Mouse (Mus musculus) MEL (cell line): ENCODE measurements around the gene Adamtsl4. TPM values are rescaled to one million over a fixed set of nuclear protein-coding genes. Genes with fewer than 3 reads are reported as not detected.

ENCODE experiments used
- DNase-seq: peaks from one replicate; pipeline ENCODE4 v3.0.0; 2011; ENCODE audit warnings: low read depth, low spot score
- H3K27ac ChIP-seq: 2 replicates; pipeline ENCODE4 v1.5.1; 2012; ENCODE audit warnings: low read depth, mild to moderate bottlenecking, control low read depth, low read length, moderate library complexity; ENCODE audit not compliant: control insufficient read depth
- H3K27me3 ChIP-seq, 2 experiments: fragments of 150-350 bp in 1 of 2; sonication (generic) in 1 of 2; 2 replicates each; pipeline ENCODE4 v1.6.1; 2012; ENCODE audit warnings: low read length in 2 of 2, mild to moderate bottlenecking in 2 of 2, improper control_type of control experiment in 1 of 2, moderate library complexity in 1 of 2; ENCODE audit not compliant: insufficient read depth in 2 of 2, control insufficient read depth in 1 of 2
- H3K36me3 ChIP-seq, 2 experiments: 2 replicates each; pipeline ENCODE4 v1.6.1; 2012 to 2014; ENCODE audit warnings: low read length in 2 of 2, improper control_type of control experiment in 1 of 2, inconsistent platforms in 1 of 2, mild to moderate bottlenecking in 1 of 2; ENCODE audit not compliant: insufficient read depth in 2 of 2, control insufficient read depth in 1 of 2
- H3K4me1 ChIP-seq, 2 experiments: fragments of 150-350 bp in 1 of 2; sonication (generic) in 1 of 2; 2 replicates each; pipeline ENCODE4 v1.6.1; 2012; ENCODE audit warnings: low read length in 2 of 2, improper control_type of control experiment in 1 of 2, mild to moderate bottlenecking in 1 of 2; ENCODE audit not compliant: insufficient read depth in 2 of 2, control insufficient read depth in 1 of 2
- H3K4me3 ChIP-seq, 2 experiments: fragments of 150-350 bp in 1 of 2; sonication (generic) in 1 of 2; 2 replicates each; pipeline ENCODE4 v1.5.1; 2012; ENCODE audit warnings: low read depth in 2 of 2, low read length in 2 of 2, mild to moderate bottlenecking in 2 of 2, moderate library complexity in 2 of 2, control low read depth in 1 of 2, improper control_type of control experiment in 1 of 2; ENCODE audit not compliant: control insufficient read depth in 1 of 2, insufficient read depth in 1 of 2
- H3K79me2 ChIP-seq: 2 replicates; pipeline ENCODE4 v1.6.1; 2012; ENCODE audit warnings: mild to moderate bottlenecking, low read length, moderate library complexity; ENCODE audit not compliant: control insufficient read depth, poor library complexity, insufficient read depth
- H3K9ac ChIP-seq: 2 replicates; pipeline ENCODE4 v1.6.1; 2012; ENCODE audit warnings: low read depth, mild to moderate bottlenecking, control low read depth, low read length, moderate library complexity; ENCODE audit not compliant: control insufficient read depth, poor library complexity, severe bottlenecking
- H3K9me3 ChIP-seq: fragments of 150-350 bp; sonication (generic); replicated peaks from 2 replicates; pipeline ENCODE4 v1.6.1; 2012; ENCODE audit warnings: mild to moderate bottlenecking, low read length, improper control_type of control experiment, moderate library complexity; ENCODE audit not compliant: insufficient read depth
- BHLHE40 ChIP-seq: IDR thresholded peaks from 2 replicates; pipeline ENCODE4 v1.6.1; 2012; ENCODE audit warnings: low read depth, mild to moderate bottlenecking, inconsistent platforms, low read length, improper control_type of control experiment, borderline replicate concordance
- CHD1 ChIP-seq: IDR thresholded peaks from 2 replicates; pipeline ENCODE4 v1.6.1; 2012; ENCODE audit warnings: low read depth, mild to moderate bottlenecking, inconsistent platforms, low read length, improper control_type of control experiment
- CHD2 ChIP-seq: IDR thresholded peaks from 2 replicates; pipeline ENCODE4 v1.6.1; 2011; ENCODE audit warnings: low read length, improper control_type of control experiment
- CTCF ChIP-seq, 3 experiments: IDR thresholded peaks in 2 of 3; conservative IDR thresholded peaks in 1 of 3; 2 replicates each; pipeline ENCODE4 v1.5.1; 2011 to 2012; ENCODE audit warnings: low read length in 3 of 3, low read depth in 2 of 3, mild to moderate bottlenecking in 2 of 3, improper control_type of control experiment in 1 of 3, inconsistent platforms in 1 of 3, mixed read lengths in 1 of 3, moderate library complexity in 1 of 3; ENCODE audit not compliant: control insufficient read depth in 1 of 3, insufficient read depth in 1 of 3, poor library complexity in 1 of 3, severe bottlenecking in 1 of 3
- E2F4 ChIP-seq: IDR thresholded peaks from 2 replicates; pipeline ENCODE4 v1.6.1; 2011; ENCODE audit warnings: low read depth, low read length, improper control_type of control experiment, borderline replicate concordance
- ELF1 ChIP-seq: IDR thresholded peaks from 2 replicates; pipeline ENCODE4 v1.6.1; 2014; ENCODE audit warnings: low read depth, mild to moderate bottlenecking, inconsistent platforms, low read length, improper control_type of control experiment, moderate library complexity
- EP300 ChIP-seq, 2 experiments: IDR thresholded peaks; 2 replicates each; pipeline ENCODE4 v1.6.1; 2011; ENCODE audit warnings: improper control_type of control experiment in 2 of 2, low read length in 2 of 2, low read depth in 1 of 2, mild to moderate bottlenecking in 1 of 2
- GABPA ChIP-seq: IDR thresholded peaks from 2 replicates; pipeline ENCODE4 v1.6.1; 2012; ENCODE audit warnings: low read depth, mild to moderate bottlenecking, inconsistent platforms, low read length, improper control_type of control experiment, moderate library complexity
- GATA1 ChIP-seq: IDR thresholded peaks from 2 replicates; pipeline ENCODE4 v1.6.1; 2011; ENCODE audit warnings: low read depth, low read length, improper control_type of control experiment
- HCFC1 ChIP-seq: IDR thresholded peaks from 2 replicates; pipeline ENCODE4 v1.6.1; 2012; ENCODE audit warnings: low read depth, mild to moderate bottlenecking, inconsistent platforms, low read length, improper control_type of control experiment, moderate library complexity
- JUND ChIP-seq: IDR thresholded peaks from 2 replicates; pipeline ENCODE4 v1.6.1; 2011; ENCODE audit warnings: low read depth, mild to moderate bottlenecking, improper control_type of control experiment, low read length
- KAT2A ChIP-seq: conservative IDR thresholded peaks from 2 replicates; pipeline ENCODE4 v1.6.1; 2012; ENCODE audit warnings: low read depth, low read length, improper control_type of control experiment, inconsistent platforms
- MAFK ChIP-seq: IDR thresholded peaks from 2 replicates; pipeline ENCODE4 v1.6.1; 2011; ENCODE audit warnings: low read depth, mild to moderate bottlenecking, low read length, improper control_type of control experiment, borderline replicate concordance
- MAX ChIP-seq: IDR thresholded peaks from 2 replicates; pipeline ENCODE4 v1.6.1; 2011; ENCODE audit warnings: low read length, improper control_type of control experiment
- MAZ ChIP-seq: IDR thresholded peaks from 2 replicates; pipeline ENCODE4 v1.6.1; 2012; ENCODE audit warnings: low read depth, mild to moderate bottlenecking, inconsistent platforms, low read length, improper control_type of control experiment
- MEF2A ChIP-seq: IDR thresholded peaks from 2 replicates; pipeline ENCODE4 v1.6.1; 2014; ENCODE audit warnings: low read depth, mild to moderate bottlenecking, inconsistent platforms, low read length, improper control_type of control experiment; ENCODE audit not compliant: poor library complexity, insufficient replicate concordance, severe bottlenecking; ENCODE audit errors: extremely low read depth
- MXI1 ChIP-seq: IDR thresholded peaks from 2 replicates; pipeline ENCODE4 v1.6.1; 2011; ENCODE audit warnings: mild to moderate bottlenecking, low read depth, low read length, improper control_type of control experiment
- MYB ChIP-seq: IDR thresholded peaks from 2 replicates; pipeline ENCODE4 v1.6.1; 2011; ENCODE audit warnings: mild to moderate bottlenecking, low read depth, low read length, improper control_type of control experiment
- MYC ChIP-seq: IDR thresholded peaks from 2 replicates; pipeline ENCODE4 v1.6.1; 2011; ENCODE audit warnings: low read depth, mild to moderate bottlenecking, low read length, improper control_type of control experiment, moderate library complexity
- NELFE ChIP-seq: IDR thresholded peaks from 2 replicates; pipeline ENCODE4 v1.6.1; 2011; ENCODE audit warnings: low read depth, low read length, improper control_type of control experiment
- POLR2A ChIP-seq, 2 experiments: IDR thresholded peaks; 2 replicates each; pipeline ENCODE4 v1.6.1; 2011 to 2012; ENCODE audit warnings: low read length in 2 of 2, mild to moderate bottlenecking in 2 of 2, control low read depth in 1 of 2, improper control_type of control experiment in 1 of 2, low read depth in 1 of 2, moderate library complexity in 1 of 2; ENCODE audit not compliant: control insufficient read depth in 1 of 2, insufficient read depth in 1 of 2, poor library complexity in 1 of 2
- POLR2AphosphoS2 ChIP-seq: IDR thresholded peaks from 2 replicates; pipeline ENCODE4 v1.6.1; 2011; ENCODE audit warnings: low read length, improper control_type of control experiment
- RAD21 ChIP-seq: IDR thresholded peaks from 2 replicates; pipeline ENCODE4 v1.6.1; 2011; ENCODE audit warnings: mild to moderate bottlenecking, low read depth, low read length, improper control_type of control experiment
- RCOR1 ChIP-seq: IDR thresholded peaks from 2 replicates; pipeline ENCODE4 v1.6.1; 2012; ENCODE audit warnings: low read depth, mild to moderate bottlenecking, inconsistent platforms, low read length, improper control_type of control experiment
- SIN3A ChIP-seq: IDR thresholded peaks from 2 replicates; pipeline ENCODE4 v1.6.1; 2012; ENCODE audit warnings: low read length, improper control_type of control experiment, inconsistent platforms
- SMC3 ChIP-seq: IDR thresholded peaks from 2 replicates; pipeline ENCODE4 v1.6.1; 2011; ENCODE audit warnings: low read depth, low read length, improper control_type of control experiment
- TAL1 ChIP-seq: IDR thresholded peaks from 2 replicates; pipeline ENCODE4 v1.6.1; 2012; ENCODE audit warnings: mild to moderate bottlenecking, inconsistent platforms, low read length, moderate library complexity, mixed read lengths
- TBP ChIP-seq: IDR thresholded peaks from 2 replicates; pipeline ENCODE4 v1.8.0; 2011; ENCODE audit warnings: low read depth, low read length, improper control_type of control experiment
- TCF12 ChIP-seq: IDR thresholded peaks from 2 replicates; pipeline ENCODE4 v1.6.1; 2014; ENCODE audit warnings: low read depth, mild to moderate bottlenecking, inconsistent platforms, low read length, improper control_type of control experiment, moderate library complexity
- UBTF ChIP-seq: IDR thresholded peaks from 2 replicates; pipeline ENCODE4 v1.6.1; 2012; ENCODE audit warnings: low read depth, mild to moderate bottlenecking, inconsistent platforms, low read length, improper control_type of control experiment, moderate library complexity, borderline replicate concordance; ENCODE audit not compliant: insufficient read depth
- USF1 ChIP-seq: IDR thresholded peaks from 2 replicates; pipeline ENCODE4 v1.6.1; 2014; ENCODE audit warnings: low read depth, mild to moderate bottlenecking, inconsistent platforms, low read length, improper control_type of control experiment, moderate library complexity
- ZC3H11A ChIP-seq: IDR thresholded peaks from 2 replicates; pipeline ENCODE4 v1.6.1; 2012; ENCODE audit warnings: low read depth, mild to moderate bottlenecking, inconsistent platforms, low read length, improper control_type of control experiment
- ZKSCAN1 ChIP-seq: IDR thresholded peaks from 2 replicates; pipeline ENCODE4 v1.6.1; 2012; ENCODE audit warnings: low read depth, mild to moderate bottlenecking, inconsistent platforms, low read length, improper control_type of control experiment, moderate library complexity
- ZMIZ1 ChIP-seq: IDR thresholded peaks from 2 replicates; pipeline ENCODE4 v1.6.1; 2012; ENCODE audit warnings: low read depth, mild to moderate bottlenecking, inconsistent platforms, low read length, improper control_type of control experiment, moderate library complexity
- ZNF384 ChIP-seq: IDR thresholded peaks from 2 replicates; pipeline ENCODE4 v1.6.1; 2012; ENCODE audit warnings: low read depth, mild to moderate bottlenecking, inconsistent platforms, low read length, improper control_type of control experiment
- polyA plus RNA-seq, 2 experiments: library from polyadenylated mRNA; stranded (reverse) in 1 of 2; unstranded in 1 of 2; fragments of >175 nt in 1 of 2; fragments of >200 nt in 1 of 2; gene quantifications; 2 replicates each; pipeline versions ENCODE4 v1.2.1 to v1.2.4; 2012; ENCODE audit warnings: low replicate concordance in 2 of 2, low read depth in 1 of 2; ENCODE audit not compliant: insufficient read length in 2 of 2, insufficient read depth in 1 of 2, missing spikeins in 1 of 2
- total RNA-seq: library from RNA; depleted of rRNA; stranded (reverse); fragments of 300-350 nt; gene quantifications from 2 replicates; pipeline ENCODE4 v1.2.3, GENCODE M21; 2012

The Adamtsl4 gene
- total and polyA plus RNA-seq, 3 experiments: 0.27 to 0.88 TPM; not detected in 1

DNA sequence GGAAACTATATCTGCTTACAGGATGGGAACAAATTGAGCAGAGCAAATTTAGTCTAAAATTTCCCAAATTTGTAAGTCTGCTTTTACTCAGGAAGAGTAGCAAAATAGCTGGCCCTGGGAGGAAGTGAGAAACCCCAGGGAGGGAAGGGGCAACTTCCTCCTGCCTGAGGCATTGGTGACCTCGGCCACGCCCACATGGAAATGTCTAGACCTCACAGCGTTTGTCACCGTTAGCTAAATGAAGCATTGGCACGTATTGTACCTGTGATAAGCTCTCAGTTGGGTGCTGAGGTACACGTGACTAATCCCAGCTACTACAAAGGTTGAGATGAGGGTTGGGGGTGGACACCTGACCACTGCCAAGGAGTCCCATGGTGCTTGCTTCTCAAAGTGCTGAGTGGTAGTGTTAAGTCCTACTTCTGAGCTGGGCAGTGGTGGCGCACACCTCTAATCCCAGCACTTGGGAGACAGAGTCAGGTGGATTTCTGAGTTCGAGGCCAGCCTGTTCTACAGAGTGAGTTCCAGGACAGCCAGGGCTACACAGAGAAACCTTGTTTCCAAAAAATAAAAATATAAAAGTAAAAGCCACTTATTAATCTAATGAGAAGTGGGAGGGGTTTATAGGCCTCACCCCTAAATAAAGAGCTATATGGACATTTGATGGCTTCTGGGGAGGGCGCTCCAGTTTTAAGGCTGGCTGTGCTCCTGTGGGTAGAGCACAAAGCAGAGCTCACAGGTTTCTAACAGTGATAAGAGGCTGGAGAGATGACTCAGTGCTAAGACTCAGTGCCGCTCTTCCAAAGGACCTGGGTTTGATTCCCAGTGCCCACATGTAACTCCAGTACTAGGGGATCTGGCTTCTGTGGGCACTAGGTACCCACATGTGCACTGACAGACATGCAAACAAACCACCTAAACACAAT is 42.1 kb downstream of the Adamtsl4 start:
- Histone ChIP-seq H3K4me3 (no peak overlapping the region), H3K27ac (peak overlapping the region; percentile 61), H3K27me3 (no peaks in the 10 kb centered on the region), H3K36me3 (peaks cover 0 to 48% of the 10 kb centered on the region in 2 experiments; a peak in 2 of 4 replicates), H3K9ac (0 out of 2 replicates have a peak overlapping the region, but pooled peaks have one; percentile 0), H3K4me1 (peaks cover 21 to 48% of the 10 kb centered on the region in 2 experiments), H3K79me2 (no peaks in the 10 kb centered on the region), H3K9me3 (no peaks in the 10 kb centered on the region)
- peak; percentile 98 for DNase-seq
- TF ChIP-seq ELF1: peak; percentile 75
- TF ChIP-seq BHLHE40: peak; percentile 97
- TF ChIP-seq ZC3H11A: no peak
- TF ChIP-seq TBP: peak; percentile 96
- peak; percentile 92 for TF ChIP-seq USF1
- peak in 1 of 2 experiments; percentile 69; a peak in 2 of 4 replicates for TF ChIP-seq POLR2A (IDR thresholded peaks at IDR 0.05; ENCODE audit: control insufficient read depth in 1 of 2, insufficient read depth in 1 of 2, low read depth in 1 of 2, low read length in 2 of 2, poor library complexity in 1 of 2)
- TF ChIP-seq GABPA: no peak
- peak; percentile 80; the same call in 1 of the 2 replicates for TF ChIP-seq MXI1
- TF ChIP-seq HCFC1: peak; percentile 56
- TF ChIP-seq ZMIZ1: peak; percentile 99
- no peak; the same call in 1 of the 2 replicates for TF ChIP-seq RAD21
- no peak for TF ChIP-seq POLR2AphosphoS2
- peak; percentile 84; the same call in 1 of the 2 replicates for TF ChIP-seq MYC
- no peak for TF ChIP-seq UBTF
- TF ChIP-seq SIN3A: peak; percentile 66; the same call in 1 of the 2 replicates
- peak; percentile 87 for TF ChIP-seq MAZ
- peak; percentile 93 for TF ChIP-seq MAX
- peak; percentile 95 for TF ChIP-seq TAL1
- TF ChIP-seq EP300 (IDR thresholded peaks at IDR 0.05; ENCODE audit: low read depth in 1 of 2, low read length in 2 of 2): peak; percentile 81 to 82
- TF ChIP-seq RCOR1: peak; percentile 67
- no peak for TF ChIP-seq CTCF (IDR thresholded peaks at IDR 0.05 in 2 of 3, conservative IDR thresholded peaks at IDR 0.05 in 1 of 3; ENCODE audit: control insufficient read depth in 1 of 3, insufficient read depth in 1 of 3, low read depth in 2 of 3, low read length in 3 of 3, poor library complexity in 1 of 3, severe bottlenecking in 1 of 3)
- no peak; the same call in 1 of the 2 replicates for TF ChIP-seq NELFE
- no peak for TF ChIP-seq MEF2A
- TF ChIP-seq MYB: peak; percentile 19; the same call in 1 of the 2 replicates
- TF ChIP-seq ZKSCAN1: no peak
- peak; percentile 54 for TF ChIP-seq TCF12
- TF ChIP-seq KAT2A: no peak
- TF ChIP-seq GATA1: peak; percentile 82
- TF ChIP-seq ZNF384: no peak; the same call in 1 of the 2 replicates
- TF ChIP-seq SMC3: no peak
- TF ChIP-seq JUND: peak; percentile 83; the same call in 1 of the 2 replicates
- TF ChIP-seq E2F4: peak; percentile 19; the same call in 1 of the 2 replicates
- TF ChIP-seq CHD2: no peak
- no peak for TF ChIP-seq MAFK
- TF ChIP-seq CHD1: peak; percentile 54; the same call in 1 of the 2 replicates
